Mouse (Mus musculus) lung, embryonic 16.5 days (tissue): Measurements from ENCODE around the gene Noct. TPM values are rescaled to one million over a fixed set of nuclear protein-coding genes. Genes with fewer than 3 reads are reported as not detected.

ENCODE experiments used
- ATAC-seq: fragments of 200-750 bp; cut with Nextera tagmentation; 2 replicates; pipeline ENCODE4 v1.8.0; 2017; ENCODE audit warnings: low read depth, mild to moderate bottlenecking, moderate library complexity
- H3K27ac ChIP-seq: fragments of 300-500 bp; sonication (generic); 2 replicates; pipeline ENCODE4 v1.5.1; 2014; ENCODE audit warnings: mild to moderate bottlenecking, control low read depth, low read length
- H3K27me3 ChIP-seq: fragments of 300-500 bp; sonication (generic); 2 replicates; pipeline ENCODE4 v1.6.1; 2014; ENCODE audit warnings: low read depth, low read length, mixed read lengths; ENCODE audit not compliant: control insufficient read depth, insufficient read depth
- H3K36me3 ChIP-seq: fragments of 300-500 bp; sonication (generic); 2 replicates; pipeline ENCODE4 v1.6.1; 2014; ENCODE audit warnings: low read length; ENCODE audit not compliant: control insufficient read depth, insufficient read depth
- H3K4me1 ChIP-seq: fragments of 300-500 bp; sonication (generic); replicated peaks from 2 replicates; pipeline ENCODE4 v1.6.1; 2014; ENCODE audit warnings: low read length, mixed read lengths; ENCODE audit not compliant: control insufficient read depth, insufficient read depth
- H3K4me2 ChIP-seq: fragments of 300-500 bp; sonication (generic); 2 replicates; pipeline ENCODE4 v1.6.1; 2014; ENCODE audit warnings: low read depth, low read length, control low read depth
- H3K4me3 ChIP-seq: fragments of 300-500 bp; sonication (generic); 2 replicates; pipeline ENCODE4 v1.5.1; 2014; ENCODE audit warnings: mild to moderate bottlenecking, low read length, control low read depth
- H3K9ac ChIP-seq: fragments of 300-500 bp; sonication (generic); 2 replicates; pipeline ENCODE4 v1.6.1; 2014; ENCODE audit warnings: low read length, control low read depth
- H3K9me3 ChIP-seq: fragments of 300-500 bp; sonication (generic); 2 replicates; pipeline ENCODE4 v1.6.1; 2016; ENCODE audit warnings: low read length; ENCODE audit not compliant: control insufficient read depth
- WGBS: fragments of 180-500 bp; shearing (Covaris S2); extraction: QIAGEN DNeasy Blood & Tissue Kit; methylation state at CpG from one replicate; pipeline ENCODE4 v1.1.7; 2014; 5-methylcytosine and 5-hydroxymethylcytosine counted together
- polyA plus RNA-seq: library from polyadenylated mRNA; unstranded; fragments of >200 nt; fragmentation: Nextera tagmentation; extraction: Ambion mirVana; gene quantifications from 2 replicates; pipeline ENCODE4 v1.2.1, GENCODE M21; 2015

The Noct gene
- polyA plus RNA-seq, 1 experiment from 2014 or later: 5.6 TPM

- Histone ChIP-seq H3K27ac (peak overlapping the region; percentile 96), H3K36me3 (no peaks in the 10 kb centered on the region), H3K4me2 (peak overlapping the region; percentile 92), H3K9ac (peak overlapping the region; percentile 83), H3K4me3 (peak overlapping the region; percentile 87), H3K27me3 (no peaks in the 10 kb centered on the region), H3K9me3 (no peaks in the 10 kb centered on the region), H3K4me1 (peaks cover 19% of the 10 kb centered on the region)
- WGBS: 2% methylated on average over 36 of the region's 39 CpGs
- no peak for ATAC-seq
These were observed 1.0 kb downstream of the Noct start for GRCm38 (mm10) chr3:51225226-51225750.

- H3K36me3 ChIP-seq: no peaks in the 10 kb centered on the region
- peaks cover 19% of the 10 kb centered on the region for H3K4me1 ChIP-seq
- no peaks in the 10 kb centered on the region for H3K9me3 ChIP-seq
- H3K9ac ChIP-seq: no peak overlapping the region
- H3K4me3 ChIP-seq: no peak overlapping the region
- no peaks in the 10 kb centered on the region for H3K27me3 ChIP-seq
- H3K27ac ChIP-seq: no peak overlapping the region
- WGBS: 94% methylated on average over 10 of the region's 10 CpGs
- H3K4me2 ChIP-seq: peak overlapping the region; percentile 92; the same call in 1 of the 2 replicates
- ATAC-seq: no peak
These were observed 1.7 kb downstream of the Noct start for GRCm38 (mm10) chr3:51225979-51226378.

GRCm38 (mm10) chr3:51226601-51227000, 2.4 kb downstream of the Noct start:
- H3K36me3 ChIP-seq: no peaks in the 10 kb centered on the region
- H3K27ac ChIP-seq: no peak overlapping the region
- H3K4me1 ChIP-seq: peaks cover 24% of the 10 kb centered on the region
- no peak for ATAC-seq
- WGBS: 81% methylated on average over 3 of the region's 3 CpGs
- no peaks in the 10 kb centered on the region for H3K27me3 ChIP-seq
- H3K9ac ChIP-seq: no peak overlapping the region
- H3K4me3 ChIP-seq: no peak overlapping the region
- H3K4me2 ChIP-seq: no peak overlapping the region
- H3K9me3 ChIP-seq: no peaks in the 10 kb centered on the region

GRCm38 (mm10) chr3:51228038-51228820, 4.0 kb downstream of the Noct start:
- no peak for ATAC-seq
- H3K27me3 ChIP-seq: no peaks in the 10 kb centered on the region
- no peaks in the 10 kb centered on the region for H3K36me3 ChIP-seq
- no peak overlapping the region for H3K27ac ChIP-seq
- H3K4me3 ChIP-seq: no peak overlapping the region
- no peak overlapping the region for H3K4me2 ChIP-seq
- no peaks in the 10 kb centered on the region for H3K9me3 ChIP-seq
- no peak overlapping the region for H3K9ac ChIP-seq
- H3K4me1 ChIP-seq: peaks cover 22% of the 10 kb centered on the region
- 76% methylated on average over 10 of the region's 10 CpGs for WGBS

GRCm38 (mm10) chr3:51228821-51229205, 4.6 kb downstream of the Noct start:
- Histone ChIP-seq H3K4me1 (peaks cover 18% of the 10 kb centered on the region), H3K9ac (no peak overlapping the region), H3K4me2 (no peak overlapping the region), H3K36me3 (no peaks in the 10 kb centered on the region), H3K27ac (no peak overlapping the region), H3K9me3 (no peaks in the 10 kb centered on the region), H3K27me3 (no peaks in the 10 kb centered on the region), H3K4me3 (no peak overlapping the region)
- no peak for ATAC-seq
- 75% methylated on average over 9 of the region's 9 CpGs for WGBS

GRCm38 (mm10) chr3:51229226-51229625, 5.0 kb downstream of the Noct start:
- 67% methylated on average over 3 of the region's 3 CpGs for WGBS
- ATAC-seq: no peak
- no peaks in the 10 kb centered on the region for H3K9me3 ChIP-seq
- no peak overlapping the region for H3K27ac ChIP-seq
- H3K4me2 ChIP-seq: no peak overlapping the region
- H3K4me3 ChIP-seq: no peak overlapping the region
- no peaks in the 10 kb centered on the region for H3K36me3 ChIP-seq
- no peaks in the 10 kb centered on the region for H3K27me3 ChIP-seq
- H3K9ac ChIP-seq: no peak overlapping the region
- H3K4me1 ChIP-seq: peaks cover 18% of the 10 kb centered on the region

GRCm38 (mm10) chr3:51230146-51230835, 6.0 kb downstream of the Noct start:
- ATAC-seq: no peak
- no peak overlapping the region for H3K4me2 ChIP-seq
- no peak overlapping the region for H3K27ac ChIP-seq
- H3K36me3 ChIP-seq: no peaks in the 10 kb centered on the region
- no peak overlapping the region for H3K4me3 ChIP-seq
- peaks cover 22% of the 10 kb centered on the region for H3K4me1 ChIP-seq
- H3K9me3 ChIP-seq: no peaks in the 10 kb centered on the region
- no peak overlapping the region for H3K9ac ChIP-seq
- no peaks in the 10 kb centered on the region for H3K27me3 ChIP-seq
- WGBS: 84% methylated on average over 6 of the region's 6 CpGs

- Histone ChIP-seq H3K27ac (peak overlapping the region; percentile 71), H3K4me1 (peaks cover 18% of the 10 kb centered on the region), H3K9ac (no peak overlapping the region), H3K9me3 (no peaks in the 10 kb centered on the region), H3K4me3 (no peak overlapping the region), H3K4me2 (no peak overlapping the region), H3K36me3 (no peaks in the 10 kb centered on the region), H3K27me3 (no peaks in the 10 kb centered on the region)
- 64% methylated on average over 5 of the region's 5 CpGs for WGBS
- ATAC-seq: no peak
These were observed 6.6 kb downstream of the Noct start for GRCm38 (mm10) chr3:51230886-51231285.

GRCm38 (mm10) chr3:51231499-51231898, 7.3 kb downstream of the Noct start:
- Histone ChIP-seq H3K9me3 (no peaks in the 10 kb centered on the region), H3K4me2 (no peak overlapping the region), H3K36me3 (no peaks in the 10 kb centered on the region), H3K4me1 (peaks cover 18% of the 10 kb centered on the region), H3K9ac (no peak overlapping the region), H3K4me3 (no peak overlapping the region), H3K27ac (peak overlapping the region; percentile 71), H3K27me3 (no peaks in the 10 kb centered on the region)
- no peak for ATAC-seq
- 55% methylated on average over 3 of the region's 3 CpGs for WGBS
